Mouse (Mus musculus): ENCODE measurements around the gene Nup107.

Nup107 gene

GRCm38 (mm10) chr10:117801886-117802285 lies 9.4 kb upstream of the Nup107 start:
- DNase-seq (ENCODE audit: low read depth): no peak

GRCm38 (mm10) chr10:117799806-117800205 lies 7.3 kb upstream of the Nup107 start:
- no peak for DNase-seq (ENCODE audit: low read depth)

- DNase-seq (ENCODE audit: low read depth): no peak
Measured at GRCm38 (mm10) chr10:117798436-117799035, 6.0 kb upstream of the Nup107 start.

- DNase-seq (ENCODE audit: low read depth): no peak
Measured at GRCm38 (mm10) chr10:117797684-117798083, 5.2 kb upstream of the Nup107 start.

- no peak for DNase-seq (ENCODE audit: low read depth)
Measured at GRCm38 (mm10) chr10:117797106-117797505, 4.6 kb upstream of the Nup107 start.

- peak; percentile 59 for DNase-seq (ENCODE audit: low read depth)
Measured at GRCm38 (mm10) chr10:117796181-117796580, 3.7 kb upstream of the Nup107 start.

GRCm38 (mm10) chr10:117795206-117795605 lies 2.7 kb upstream of the Nup107 start:
- DNase-seq (ENCODE audit: low read depth): no peak

- DNase-seq (ENCODE audit: low read depth): no peak
Measured at GRCm38 (mm10) chr10:117793436-117794030, 1.0 kb upstream of the Nup107 start.

GRCm38 (mm10) chr10:117791171-117791470 lies 1.4 kb downstream of the Nup107 start:
- DNase-seq (ENCODE audit: low read depth): no peak

GRCm38 (mm10) chr10:117790421-117791170 lies 1.9 kb downstream of the Nup107 start:
- DNase-seq (ENCODE audit: low read depth): no peak

- no peak for DNase-seq (ENCODE audit: low read depth)
Measured at GRCm38 (mm10) chr10:117790011-117790410, 2.5 kb downstream of the Nup107 start.

GRCm38 (mm10) chr10:117784646-117785045 lies 7.9 kb downstream of the Nup107 start:
- DNase-seq (ENCODE audit: low read depth): peak; percentile 74

GRCm38 (mm10) chr10:117783786-117784420 lies 8.6 kb downstream of the Nup107 start:
- DNase-seq (ENCODE audit: low read depth): no peak

GRCm38 (mm10) chr10:117782491-117783260 lies 9.8 kb downstream of the Nup107 start:
- DNase-seq (ENCODE audit: low read depth): no peak

- DNase-seq (ENCODE audit: low read depth): no peak
Measured at GRCm38 (mm10) chr10:117782056-117782455, 10.4 kb downstream of the Nup107 start.

- DNase-seq (ENCODE audit: low read depth): no peak
Measured at GRCm38 (mm10) chr10:117781021-117781725, 11.3 kb downstream of the Nup107 start.

- DNase-seq (ENCODE audit: low read depth): no peak
Measured at GRCm38 (mm10) chr10:117780306-117780911, 12.1 kb downstream of the Nup107 start.

- DNase-seq (ENCODE audit: low read depth): no peak
Measured at GRCm38 (mm10) chr10:117779581-117780305, 12.8 kb downstream of the Nup107 start.

- DNase-seq (ENCODE audit: low read depth): no peak
Measured at GRCm38 (mm10) chr10:117778951-117779350, 13.6 kb downstream of the Nup107 start.

GRCm38 (mm10) chr10:117778328-117778910 lies 14.1 kb downstream of the Nup107 start:
- no peak for DNase-seq (ENCODE audit: low read depth)

All from naive thymus-derived CD4-positive, alpha-beta T cell, adult 2 months (primary cell).